Mouse (Mus musculus) midbrain, postnatal 0 days (tissue): ENCODE measurements around the gene Cldn13. TPM values are rescaled to one million over a fixed set of nuclear protein-coding genes. Genes with fewer than 3 reads are reported as not detected.
"Not testable (repeated sequence)": the region's sequence is repeated elsewhere in the genome, so short reads cannot be mapped to it uniquely, and the experiment has no call there.

Source experiments
- ATAC-seq: fragments of 200-750 bp; cut with Nextera tagmentation; 2 replicates; pipeline ENCODE4 v1.8.0; 2017; ENCODE audit warnings: moderate number of reproducible peaks, mild to moderate bottlenecking, moderate TSS enrichment, moderate library complexity; ENCODE audit not compliant: low FRiP score
- DNase-seq: peaks from one replicate; pipeline ENCODE4 v3.0.0-alpha.2; 2015; ENCODE audit warnings: low spot score
- H3K27ac ChIP-seq: fragments of 300-500 bp; sonication (generic); 2 replicates; pipeline ENCODE4 v1.5.1; 2014; ENCODE audit warnings: low read depth, mild to moderate bottlenecking, low read length, mixed read lengths
- H3K27me3 ChIP-seq: fragments of 300-500 bp; sonication (generic); 2 replicates; pipeline ENCODE4 v1.6.1; 2014; ENCODE audit warnings: low read length, control low read depth, mixed read lengths; ENCODE audit not compliant: insufficient read depth
- H3K36me3 ChIP-seq: fragments of 300-500 bp; sonication (generic); 2 replicates; pipeline ENCODE4 v1.6.1; 2014; ENCODE audit warnings: low read length, control low read depth, mixed read lengths; ENCODE audit not compliant: insufficient read depth
- H3K4me1 ChIP-seq: fragments of 300-500 bp; sonication (generic); 2 replicates; pipeline ENCODE4 v1.6.1; 2014; ENCODE audit warnings: mild to moderate bottlenecking, control low read depth, antibody characterized with exemption, low read length, mixed read lengths; ENCODE audit not compliant: insufficient read depth
- H3K4me2 ChIP-seq: fragments of 300-500 bp; sonication (generic); 2 replicates; pipeline ENCODE4 v1.6.1; 2014; ENCODE audit warnings: low read depth, mild to moderate bottlenecking, low read length, mixed read lengths; ENCODE audit not compliant: poor library complexity, severe bottlenecking
- H3K4me3 ChIP-seq: fragments of 300-500 bp; sonication (generic); 2 replicates; pipeline ENCODE4 v1.5.1; 2014; ENCODE audit warnings: low read depth, mild to moderate bottlenecking, low read length, moderate library complexity
- H3K9ac ChIP-seq: fragments of 300-500 bp; sonication (generic); replicated peaks from 2 replicates; pipeline ENCODE4 v1.6.1; 2014; ENCODE audit warnings: mild to moderate bottlenecking, low read length, moderate library complexity, mixed read lengths; ENCODE audit not compliant: poor library complexity, severe bottlenecking
- H3K9me3 ChIP-seq: fragments of 300-500 bp; sonication (generic); 2 replicates; pipeline ENCODE4 v1.6.1; 2016; ENCODE audit warnings: low read length, control low read depth
- CTCF ChIP-seq: IDR thresholded peaks from 2 replicates; pipeline ENCODE4 v1.5.1; 2016; ENCODE audit warnings: antibody characterized with exemption, mild to moderate bottlenecking
- WGBS: fragments of 180-500 bp; shearing (Covaris S2); extraction: QIAGEN DNeasy Blood & Tissue Kit; methylation state at CpG from one replicate; pipeline ENCODE4 v1.1.7; 2014; 5-methylcytosine and 5-hydroxymethylcytosine counted together
- polyA plus RNA-seq: library from polyadenylated mRNA; unstranded; fragments of >200 nt; fragmentation: Nextera tagmentation; extraction: Ambion mirVana; gene quantifications from 2 replicates; pipeline ENCODE4 v1.2.1, GENCODE M21; 2015
- total RNA-seq: library from RNA; depleted of rRNA; stranded (reverse); fragments of >200 nt; gene quantifications from 2 replicates; pipeline ENCODE4 v1.2.3, GENCODE M21; 2014

Cldn13 gene
- total and polyA plus RNA-seq, 2 experiments from 2014 or later: not detected

DNA sequence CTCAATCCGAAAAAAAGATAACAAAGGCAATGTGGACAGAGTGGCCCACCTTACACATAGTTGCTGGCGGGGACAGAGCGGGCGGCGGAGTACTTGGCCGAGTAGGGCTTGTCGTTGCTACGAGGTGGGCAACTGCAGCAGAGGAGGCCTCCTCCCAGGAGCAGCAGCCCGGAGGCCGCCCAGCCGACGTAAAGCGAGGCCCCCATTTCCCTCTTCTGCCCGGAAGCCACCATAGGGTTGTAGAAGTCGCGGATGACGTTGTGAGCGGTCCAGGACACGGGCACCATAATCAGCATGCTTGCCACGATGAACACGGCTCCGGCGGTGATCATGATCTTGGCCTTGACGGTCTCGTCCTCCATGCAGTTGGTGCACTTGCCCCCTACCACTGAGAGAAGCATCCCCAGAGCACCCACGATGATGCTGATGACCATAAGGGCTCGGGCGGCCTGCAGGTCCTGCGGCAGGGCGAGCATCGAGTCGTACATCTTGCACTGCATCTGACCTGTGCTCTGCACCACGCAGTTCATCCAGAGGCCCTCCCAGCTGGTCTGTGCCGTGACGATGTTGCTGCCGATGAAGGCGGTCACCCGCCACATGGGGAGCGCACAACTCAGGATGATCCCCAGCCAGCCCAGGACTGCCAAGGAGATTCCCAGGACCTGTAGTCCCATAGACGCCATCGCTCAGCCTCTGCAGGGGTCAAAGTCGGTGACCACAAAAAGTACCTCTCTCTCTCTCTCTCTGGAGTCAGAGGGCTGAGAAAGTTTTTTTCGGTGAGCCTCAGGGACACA, 30.9 kb upstream of the Cldn13 start:
- no peaks in the 10 kb centered on the region for H3K9me3 ChIP-seq
- 21% methylated on average over 43 of the region's 43 CpGs for WGBS

DNA sequence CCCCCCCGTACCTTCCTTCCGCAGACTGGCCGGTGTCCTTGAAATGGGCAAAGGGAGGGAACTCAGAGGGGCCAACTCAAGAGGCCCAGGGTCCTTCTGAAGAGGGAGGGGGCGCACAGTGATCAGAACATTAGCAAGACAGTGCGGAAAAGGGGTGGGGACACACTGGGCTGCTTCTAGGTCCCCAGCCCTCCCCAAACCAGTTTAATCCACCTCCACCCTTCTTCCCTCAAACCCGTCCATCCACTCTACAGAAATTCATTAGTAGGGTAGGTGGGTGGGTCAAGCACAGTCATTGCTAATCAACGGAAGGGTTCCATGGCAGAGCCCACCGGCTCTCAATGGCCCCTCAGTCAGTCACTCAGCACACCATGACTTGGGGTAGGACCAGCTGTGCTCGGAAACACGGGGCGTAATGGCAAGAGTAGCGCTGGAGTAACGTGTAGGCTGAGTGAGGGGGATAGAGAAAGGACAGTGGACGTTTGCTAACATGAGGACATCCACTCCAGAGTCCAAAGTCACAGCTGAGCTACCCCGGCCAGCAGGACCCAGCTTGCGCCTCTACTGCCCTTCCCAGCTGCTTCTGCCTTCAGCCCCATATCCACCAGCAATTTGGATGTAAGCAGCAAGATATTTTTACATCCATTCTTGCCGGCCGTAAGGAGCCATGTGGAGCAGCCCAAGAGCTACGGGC, 30.1 kb upstream of the Cldn13 start:
- H3K27me3 ChIP-seq: peaks cover 17% of the 10 kb centered on the region; the same call in 1 of the 2 replicates
- TF ChIP-seq CTCF: no peak
- no peak overlapping the region for H3K4me3 ChIP-seq
- WGBS: 58% methylated on average over 16 of the region's 19 CpGs
- H3K9ac ChIP-seq: no peak overlapping the region
- H3K4me2 ChIP-seq: no peak overlapping the region
- no peak for ATAC-seq
- no peaks in the 10 kb centered on the region for H3K9me3 ChIP-seq
- no peak overlapping the region for H3K27ac ChIP-seq
- H3K36me3 ChIP-seq: no peaks in the 10 kb centered on the region
- DNase-seq: no peak
- no peaks in the 10 kb centered on the region for H3K4me1 ChIP-seq

More for the DNA sequence above, 30.9 kb upstream of the Cldn13 start:
- ATAC-seq: no peak
- H3K36me3 ChIP-seq: no peaks in the 10 kb centered on the region
- H3K4me1 ChIP-seq: no peaks in the 10 kb centered on the region
- H3K4me2 ChIP-seq: no peak overlapping the region
- H3K27ac ChIP-seq: no peak overlapping the region
- no peak overlapping the region for H3K4me3 ChIP-seq
- no peak for DNase-seq
- H3K27me3 ChIP-seq: peaks cover 17% of the 10 kb centered on the region; the same call in 1 of the 2 replicates
- TF ChIP-seq CTCF: no peak
- H3K9ac ChIP-seq: no peak overlapping the region

DNA sequence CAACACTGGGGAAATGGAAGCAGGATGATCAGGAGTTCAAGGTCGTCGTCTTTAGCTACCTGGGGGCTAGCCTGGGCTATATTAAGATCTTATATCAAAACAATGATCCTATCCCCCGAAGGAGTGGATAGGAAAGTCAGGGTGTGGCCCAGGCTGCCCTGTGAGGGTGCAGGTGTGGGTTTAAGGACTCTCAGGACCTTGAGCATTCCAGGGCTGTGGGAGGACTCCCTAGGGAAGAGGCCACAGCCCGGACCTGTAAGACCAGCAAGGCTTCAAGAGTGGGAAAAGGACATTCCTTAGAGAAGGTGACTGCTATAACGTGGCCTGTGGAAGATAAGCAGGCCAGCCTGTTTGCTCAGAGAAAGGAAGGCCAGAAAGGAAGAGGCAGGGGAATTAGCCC, 28.9 kb upstream of the Cldn13 start:
- DNase-seq (no peak), ATAC-seq (no peak)
- H3K27ac ChIP-seq: no peak overlapping the region
- no peaks in the 10 kb centered on the region for H3K36me3 ChIP-seq
- no peak for TF ChIP-seq CTCF
- H3K4me1 ChIP-seq: no peaks in the 10 kb centered on the region
- no peak overlapping the region for H3K4me2 ChIP-seq
- no peaks in the 10 kb centered on the region for H3K9me3 ChIP-seq
- no peak overlapping the region for H3K9ac ChIP-seq
- WGBS: 81% methylated on average over 5 of the region's 5 CpGs
- no peak overlapping the region for H3K4me3 ChIP-seq
- H3K27me3 ChIP-seq: peaks cover 17% of the 10 kb centered on the region; the same call in 1 of the 2 replicates

DNA sequence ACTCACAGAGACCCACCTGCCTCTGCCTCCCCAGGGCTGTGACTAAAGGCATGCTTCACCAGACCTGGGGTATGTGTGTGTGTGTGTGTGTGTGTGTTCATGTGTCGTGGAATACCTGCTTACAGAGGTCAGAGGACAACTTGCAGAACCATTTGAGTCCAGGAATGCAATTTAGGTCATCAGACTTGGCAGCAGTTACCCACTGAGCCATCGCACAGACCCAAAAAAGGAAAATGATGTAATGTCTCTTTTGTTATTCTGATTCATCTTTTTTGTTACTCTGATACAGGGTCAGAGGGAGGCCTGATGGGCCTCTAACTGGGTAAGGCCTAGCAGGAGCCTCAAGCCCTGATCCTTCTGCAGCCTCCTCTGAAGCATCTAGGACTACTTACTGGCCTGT, 27.4 kb upstream of the Cldn13 start:
- DNase-seq (no peak), ATAC-seq (no peak)
- Histone ChIP-seq H3K4me2 (no peak overlapping the region), H3K27ac (no peak overlapping the region), H3K36me3 (no peaks in the 10 kb centered on the region), H3K27me3 (peaks cover 17% of the 10 kb centered on the region; the same call in 1 of the 2 replicates), H3K9ac (no peak overlapping the region), H3K4me3 (no peak overlapping the region), H3K4me1 (no peaks in the 10 kb centered on the region), H3K9me3 (no peaks in the 10 kb centered on the region)
- TF ChIP-seq CTCF: no peak
- WGBS: 75% methylated on average over 2 of the region's 2 CpGs

DNA sequence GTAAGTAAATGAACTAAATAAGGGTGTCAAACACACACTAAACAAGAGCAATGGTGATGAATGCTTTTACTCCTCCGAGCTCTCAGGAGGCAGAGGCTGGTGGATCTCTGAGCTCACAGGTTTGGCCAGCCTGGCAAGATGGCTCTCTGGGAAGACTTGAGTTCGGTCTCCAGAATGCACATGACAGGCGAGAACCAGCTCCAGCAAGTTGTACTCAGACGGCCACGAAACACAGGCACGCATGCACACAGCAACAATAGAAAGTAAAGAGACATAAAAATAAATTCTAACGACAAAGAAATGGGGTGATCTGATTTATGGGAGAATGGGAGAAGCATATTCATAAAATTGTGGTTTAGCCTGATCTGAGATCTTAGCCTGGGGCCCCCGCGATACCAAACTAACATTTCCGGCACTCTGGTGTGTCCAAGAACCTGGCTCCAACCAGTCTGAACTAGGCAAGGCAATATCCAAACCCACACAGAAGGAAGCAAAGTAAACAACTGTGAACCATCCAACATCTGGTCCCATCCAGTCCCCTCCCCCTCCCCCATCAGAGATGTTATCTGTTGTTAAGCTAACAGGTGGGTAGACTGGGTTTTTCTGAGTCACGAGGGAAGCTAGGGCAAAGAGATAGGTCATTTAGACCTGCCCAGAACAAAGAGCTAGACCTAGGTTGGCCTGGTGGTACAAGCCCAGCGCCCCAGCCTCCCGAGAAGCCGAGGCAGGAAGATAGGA, 26.3 kb upstream of the Cldn13 start:
- no peak for DNase-seq
- peaks cover 14% of the 10 kb centered on the region; the same call in 1 of the 2 replicates for H3K27me3 ChIP-seq
- H3K36me3 ChIP-seq: no peaks in the 10 kb centered on the region
- H3K4me2 ChIP-seq: no peak overlapping the region
- H3K27ac ChIP-seq: no peak overlapping the region
- no peak for ATAC-seq
- H3K9me3 ChIP-seq: no peaks in the 10 kb centered on the region
- 88% methylated on average over 14 of the region's 14 CpGs for WGBS
- no peak overlapping the region for H3K9ac ChIP-seq
- H3K4me1 ChIP-seq: no peaks in the 10 kb centered on the region
- H3K4me3 ChIP-seq: no peak overlapping the region
- TF ChIP-seq CTCF: no peak

DNA sequence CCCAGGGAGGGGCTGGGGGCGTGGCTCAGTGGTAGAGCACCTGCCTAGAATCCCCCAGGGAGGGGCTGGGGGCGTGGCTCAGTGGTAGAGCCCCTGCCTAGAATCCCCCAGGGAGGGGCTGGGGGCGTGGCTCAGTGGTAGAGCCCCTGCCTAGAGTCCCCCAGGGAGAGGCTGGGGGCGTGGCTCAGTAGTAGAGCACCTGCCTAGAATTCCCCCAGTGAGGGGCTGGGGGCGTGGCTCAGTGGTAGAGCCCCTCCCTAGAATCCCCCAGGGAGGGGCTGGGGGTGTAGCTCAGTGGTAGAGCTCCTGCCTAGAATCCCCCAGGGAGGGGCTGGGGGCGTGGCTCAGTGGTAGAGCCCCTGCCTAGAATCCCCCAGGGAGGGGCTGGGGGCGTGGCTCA, 24.2 kb upstream of the Cldn13 start:
- not testable (repeated sequence) for H3K27ac ChIP-seq, H3K4me3 ChIP-seq, H3K9ac ChIP-seq, H3K4me1 ChIP-seq, H3K4me2 ChIP-seq, ATAC-seq, H3K27me3 ChIP-seq, DNase-seq, H3K9me3 ChIP-seq, H3K36me3 ChIP-seq
- 86% methylated on average over 2 of the region's 7 CpGs for WGBS
